Mouse (Mus musculus): Measurements from ENCODE around the gene Olfr10. TPM values are rescaled to one million over a fixed set of nuclear protein-coding genes. Genes with fewer than 3 reads are reported as not detected.
A peak's percentile ranks its signal among the peaks of the same experiment; 100 is the strongest.
"Not testable (repeated sequence)": the region's sequence is repeated elsewhere in the genome, so short reads cannot be mapped to it uniquely, and the experiment has no call there.

Olfr10 gene
- polyA plus RNA-seq, 1 experiment from 2014 or later = not detected

DNA sequence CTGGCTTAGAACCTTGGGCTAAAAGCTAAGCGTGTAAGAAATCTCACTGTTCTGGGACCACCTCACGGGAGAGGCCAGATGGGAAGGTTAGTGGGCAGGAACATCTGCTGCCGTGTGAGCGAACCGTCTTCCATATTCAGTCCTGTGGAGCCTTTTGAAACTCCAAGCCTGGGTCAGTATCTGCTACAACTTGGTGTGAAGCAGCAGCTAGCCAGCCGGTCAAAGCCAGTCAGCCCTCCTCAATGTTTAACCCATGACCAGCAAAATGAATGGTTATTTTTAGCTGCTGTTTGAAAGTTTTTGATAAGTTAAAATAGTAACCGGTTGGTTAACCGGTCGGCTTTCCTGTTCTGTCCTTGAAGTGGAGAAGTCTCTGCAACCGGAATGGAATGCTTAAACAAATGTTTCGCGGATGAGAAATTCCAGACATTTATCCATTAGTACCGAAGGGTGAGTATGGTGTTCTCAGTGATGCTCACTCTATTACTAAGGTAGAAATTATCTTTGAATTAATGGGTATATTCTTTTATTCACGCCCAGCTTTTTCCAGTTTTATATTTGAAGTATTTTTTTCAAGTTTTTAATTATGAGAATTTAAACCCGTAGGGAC is 36.5 kb upstream of the Olfr10 start:
- Histone ChIP-seq H3K36me3 (ENCODE audit: poor library complexity, severe bottlenecking) (peaks cover 13% of the 10 kb centered on the region; the same call in 1 of the 2 replicates), H3K4me1 (no peaks in the 10 kb centered on the region), H3K9ac (no peak overlapping the region), H3K4me2 (no peak overlapping the region), H3K27ac (no peak overlapping the region), H3K9me3 (replicated peaks) (no peaks in the 10 kb centered on the region), H3K4me3 (no peak overlapping the region), H3K27me3 (no peaks in the 10 kb centered on the region)
- ATAC-seq = no peak
- 86% methylated on average over 15 of the region's 15 CpGs for WGBS

DNA sequence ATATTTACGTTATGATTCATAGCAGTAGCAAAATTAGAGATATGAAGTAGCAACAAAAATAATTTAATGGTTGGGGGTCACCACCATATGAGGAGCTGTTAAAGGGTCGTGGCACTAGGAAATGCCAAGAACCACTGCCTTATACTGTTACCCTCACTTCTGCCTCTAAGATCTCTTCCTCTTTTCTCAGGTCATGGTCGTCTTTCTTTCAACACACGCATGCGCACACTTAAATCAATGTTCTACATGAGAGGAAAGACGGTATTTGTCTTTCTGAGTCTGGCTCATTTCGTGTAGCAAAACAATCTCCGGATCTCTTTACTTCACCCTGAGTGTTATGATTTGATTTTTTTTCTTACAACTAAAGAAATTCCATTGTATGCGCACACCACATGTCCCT is 34.8 kb upstream of the Olfr10 start:
- 96% methylated on average over 9 of the region's 9 CpGs for WGBS
- Histone ChIP-seq H3K36me3 (ENCODE audit: poor library complexity, severe bottlenecking) (no peaks in the 10 kb centered on the region), H3K4me3 (no peak overlapping the region), H3K27me3 (no peaks in the 10 kb centered on the region), H3K9me3 (replicated peaks) (no peaks in the 10 kb centered on the region), H3K4me2 (no peak overlapping the region), H3K27ac (no peak overlapping the region), H3K4me1 (no peaks in the 10 kb centered on the region), H3K9ac (no peak overlapping the region)
- no peak for ATAC-seq

DNA sequence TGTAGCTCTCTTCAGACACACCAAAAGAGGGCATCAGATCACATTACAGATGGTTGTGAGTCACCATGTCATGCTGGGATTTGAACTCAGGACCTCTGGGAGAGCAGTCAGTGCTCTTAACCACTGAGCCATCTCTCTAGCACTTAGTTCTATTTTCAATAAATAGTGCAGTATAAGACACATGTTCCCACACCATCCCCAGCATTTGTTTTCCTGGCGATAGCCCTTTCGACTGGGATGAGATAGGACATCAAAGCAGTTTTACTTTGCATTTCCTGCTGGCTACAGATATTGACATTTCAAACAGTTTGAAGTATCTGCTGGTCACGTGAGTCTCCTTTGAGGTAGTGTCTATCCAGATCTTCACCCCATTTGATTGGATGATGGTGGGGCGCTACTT is 34.2 kb upstream of the Olfr10 start:
- Histone ChIP-seq H3K4me2 (no peak overlapping the region), H3K27ac (no peak overlapping the region), H3K4me3 (no peak overlapping the region), H3K9me3 (replicated peaks) (no peaks in the 10 kb centered on the region), H3K36me3 (ENCODE audit: poor library complexity, severe bottlenecking) (no peaks in the 10 kb centered on the region), H3K27me3 (no peaks in the 10 kb centered on the region), H3K9ac (no peak overlapping the region), H3K4me1 (no peaks in the 10 kb centered on the region)
- no peak for ATAC-seq
- WGBS = 90% methylated on average over 4 of the region's 4 CpGs

DNA sequence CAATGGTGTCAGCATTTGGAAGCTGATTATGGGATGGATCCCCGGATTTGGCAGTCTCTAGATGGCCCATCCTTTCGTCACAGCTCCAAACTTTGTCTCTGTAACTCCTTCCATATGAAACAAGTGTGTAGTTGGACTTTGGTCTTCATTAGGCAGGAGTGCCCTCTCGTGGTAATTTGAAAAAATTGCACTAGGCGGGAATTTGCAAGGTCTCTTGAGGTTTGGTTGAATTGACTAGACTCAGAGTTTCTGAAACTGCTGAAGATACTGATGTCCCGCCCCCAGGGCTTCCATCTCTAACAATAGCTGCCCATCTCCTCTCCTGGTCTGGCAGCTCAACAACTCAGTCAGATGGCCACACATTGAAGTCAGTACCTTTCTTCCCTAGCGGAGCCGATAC is 33.2 kb upstream of the Olfr10 start:
- H3K4me3 ChIP-seq = no peak overlapping the region
- H3K4me1 ChIP-seq = no peaks in the 10 kb centered on the region
- ATAC-seq = peak; percentile 65
- no peak overlapping the region for H3K27ac ChIP-seq
- 29% methylated on average over 7 of the region's 7 CpGs for WGBS
- H3K9me3 ChIP-seq (replicated peaks) = no peaks in the 10 kb centered on the region
- H3K27me3 ChIP-seq = no peaks in the 10 kb centered on the region
- H3K9ac ChIP-seq = no peak overlapping the region
- H3K36me3 ChIP-seq (ENCODE audit: poor library complexity, severe bottlenecking) = no peaks in the 10 kb centered on the region
- no peak overlapping the region for H3K4me2 ChIP-seq

- Histone ChIP-seq H3K36me3 (ENCODE audit: poor library complexity, severe bottlenecking) (no peaks in the 10 kb centered on the region), H3K4me2 (no peak overlapping the region), H3K4me3 (no peak overlapping the region), H3K27me3 (no peaks in the 10 kb centered on the region), H3K27ac (no peak overlapping the region), H3K9me3 (replicated peaks) (no peaks in the 10 kb centered on the region), H3K9ac (no peak overlapping the region), H3K4me1 (no peaks in the 10 kb centered on the region)
- no peak for ATAC-seq
- 78% methylated on average over 11 of the region's 11 CpGs for WGBS
Measured at GRCm38 (mm10) chr11:49273834-49274519, 30.6 kb upstream of the Olfr10 start.

DNA sequence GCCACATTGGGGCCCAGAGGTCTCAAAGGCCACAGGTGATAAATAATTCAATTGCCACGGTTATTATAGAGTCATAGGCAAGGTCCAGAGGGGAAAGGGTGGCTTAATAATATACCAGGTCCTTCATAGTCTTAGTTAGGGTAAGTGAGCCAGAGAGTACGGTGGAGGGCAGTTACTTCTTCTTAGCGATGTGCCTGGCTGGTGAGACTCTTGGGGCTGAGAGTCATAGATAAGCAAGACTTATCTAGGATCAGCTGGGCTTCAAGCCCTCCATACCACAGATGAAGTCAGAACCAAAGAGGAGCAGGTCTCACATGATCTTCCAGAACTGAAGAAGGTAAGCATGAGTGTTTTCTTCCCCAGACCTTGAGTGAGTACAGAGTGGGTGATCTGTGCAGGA is 26.3 kb upstream of the Olfr10 start, which contains the start of gene Olfr1393:
TSS of gene Olfr1393 (plus strand) at position 83 of the 400 bp plus-strand sequence.
- Histone ChIP-seq H3K9ac (no peak within 1 kb of the TSS), H3K27me3 (no peaks in the 10 kb centered on the region), H3K4me1 (no peaks in the 10 kb centered on the region), H3K4me2 (no peak within 1 kb of the TSS), H3K36me3 (ENCODE audit: poor library complexity, severe bottlenecking) (no peaks in the 10 kb centered on the region), H3K27ac (no peak within 1 kb of the TSS), H3K4me3 (no peak within 1 kb of the TSS), H3K9me3 (replicated peaks) (no peaks in the 10 kb centered on the region)
- WGBS = 88% methylated on average over 3 of the region's 3 CpGs
- ATAC-seq = no peak

DNA sequence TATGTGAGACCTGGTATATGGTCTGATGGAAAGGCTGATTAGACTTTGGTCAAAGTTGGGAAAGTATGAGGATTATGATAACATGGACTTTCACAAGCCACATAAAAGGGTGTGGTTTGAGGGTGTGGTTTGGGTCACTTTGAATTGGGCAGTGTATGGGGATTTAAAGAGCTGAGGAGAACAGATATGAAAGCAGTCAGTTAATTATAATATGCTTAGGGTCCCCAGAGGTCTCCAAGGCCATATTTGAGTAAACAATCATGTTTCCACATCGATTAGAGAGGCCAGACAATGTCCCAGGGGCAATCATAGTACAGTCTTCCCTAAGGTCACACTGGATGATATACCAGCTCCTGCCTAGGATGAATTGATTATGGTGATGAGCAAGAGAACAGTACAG is 19.6 kb upstream of the Olfr10 start, which contains the start of gene Olfr1392:
TSS of gene Olfr1392 (plus strand) at position 301 of the 400 bp plus-strand sequence.
- ATAC-seq; H3K9ac ChIP-seq; H3K27ac ChIP-seq; H3K36me3 ChIP-seq (ENCODE audit: poor library complexity, severe bottlenecking); H3K27me3 ChIP-seq; H3K4me1 ChIP-seq; H3K4me3 ChIP-seq; H3K4me2 ChIP-seq; H3K9me3 ChIP-seq (replicated peaks): not testable (repeated sequence)
- 62% methylated on average over 1 of the region's 1 CpGs for WGBS

DNA sequence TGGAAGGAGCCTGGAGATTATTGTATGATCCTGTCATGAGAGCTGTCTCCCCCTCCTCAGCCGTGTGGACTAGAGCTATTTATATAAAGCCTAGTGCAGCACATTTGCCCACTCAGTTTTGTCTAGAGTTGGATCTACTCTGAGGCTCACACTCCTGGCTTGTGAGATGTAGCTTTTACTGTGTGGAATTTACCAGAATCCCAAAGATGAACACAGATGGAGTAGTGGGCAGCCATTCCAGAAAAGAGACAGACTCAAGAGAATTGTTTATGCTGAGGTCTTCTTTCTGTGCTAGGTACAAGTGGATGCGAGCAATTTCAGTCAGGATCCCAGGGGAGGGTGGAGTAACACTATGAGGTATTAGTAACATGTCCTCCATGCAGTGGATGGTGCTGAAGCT is 17.3 kb upstream of the Olfr10 start:
- no peak for ATAC-seq
- WGBS = 80% methylated on average over 2 of the region's 2 CpGs
- H3K27ac ChIP-seq = no peak overlapping the region
- H3K27me3 ChIP-seq = no peaks in the 10 kb centered on the region
- no peaks in the 10 kb centered on the region for H3K4me1 ChIP-seq
- no peak overlapping the region for H3K4me2 ChIP-seq
- H3K36me3 ChIP-seq (ENCODE audit: poor library complexity, severe bottlenecking) = no peaks in the 10 kb centered on the region
- H3K9me3 ChIP-seq (replicated peaks) = no peaks in the 10 kb centered on the region
- no peak overlapping the region for H3K9ac ChIP-seq
- no peak overlapping the region for H3K4me3 ChIP-seq

DNA sequence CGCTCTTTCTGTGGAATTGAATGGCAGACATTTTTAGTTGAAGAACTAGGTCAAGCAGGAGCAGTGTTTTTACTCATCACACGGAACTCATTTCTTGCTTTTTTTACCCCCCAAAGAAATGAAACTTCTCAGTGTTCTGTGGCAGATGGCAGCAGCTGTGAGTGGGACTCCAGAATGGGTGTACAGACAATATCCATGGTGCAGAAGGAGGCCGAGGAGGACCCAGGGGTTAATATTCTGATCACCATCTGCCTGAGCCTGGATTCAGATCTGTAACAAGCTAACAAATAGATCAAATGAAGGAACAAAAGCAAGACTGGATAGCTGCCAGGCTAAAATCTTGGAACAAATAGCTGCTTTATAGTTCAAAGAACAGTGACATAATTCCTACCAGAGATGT is 11.8 kb upstream of the Olfr10 start:
- H3K36me3 ChIP-seq (ENCODE audit: poor library complexity, severe bottlenecking) = no peaks in the 10 kb centered on the region

GRCm38 (mm10) chr11:49308547-49308946 is 4.0 kb downstream of the Olfr10 start:
- H3K9me3 ChIP-seq (replicated peaks); ATAC-seq; H3K4me2 ChIP-seq; H3K27me3 ChIP-seq; H3K27ac ChIP-seq; H3K4me3 ChIP-seq; H3K36me3 ChIP-seq (ENCODE audit: poor library complexity, severe bottlenecking); H3K9ac ChIP-seq; H3K4me1 ChIP-seq: not testable (repeated sequence)
- 86% methylated on average over 5 of the region's 5 CpGs for WGBS

More for the DNA sequence above, 11.8 kb upstream of the Olfr10 start:
- Histone ChIP-seq H3K4me3 (no peak overlapping the region), H3K27me3 (no peaks in the 10 kb centered on the region), H3K9ac (no peak overlapping the region), H3K4me2 (no peak overlapping the region), H3K9me3 (replicated peaks) (no peaks in the 10 kb centered on the region), H3K27ac (no peak overlapping the region), H3K4me1 (no peaks in the 10 kb centered on the region)
- WGBS = 45% methylated on average over 3 of the region's 3 CpGs
- no peak; the same call in 1 of the 2 replicates for ATAC-seq

DNA sequence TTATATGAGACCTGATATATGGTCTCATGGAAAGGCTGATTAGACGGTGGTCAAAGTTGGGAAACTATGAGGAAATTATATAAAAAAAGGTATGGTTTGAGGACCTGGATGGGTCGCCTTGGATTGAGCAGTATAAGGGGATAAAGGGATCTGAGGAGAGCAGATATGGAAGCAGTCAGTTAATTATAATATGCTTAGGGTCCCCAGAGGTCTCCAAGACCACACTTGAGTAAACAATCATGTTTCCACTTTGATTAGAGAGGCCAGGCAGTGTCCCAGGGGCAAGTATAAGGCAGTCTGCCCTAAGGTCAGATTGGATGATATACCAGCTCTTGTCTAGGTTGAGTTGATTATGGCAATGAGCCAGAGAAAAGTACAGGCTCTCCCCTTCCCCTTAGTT is 17.9 kb downstream of the Olfr10 start, which contains the start of gene Olfr1391:
TSS of gene Olfr1391 (plus strand) at position 301 of the 400 bp plus-strand sequence.
- Histone ChIP-seq H3K4me1 (no peaks in the 10 kb centered on the region), H3K36me3 (ENCODE audit: poor library complexity, severe bottlenecking) (no peaks in the 10 kb centered on the region), H3K27ac (no peak within 1 kb of the TSS), H3K4me2 (no peak within 1 kb of the TSS), H3K27me3 (no peaks in the 10 kb centered on the region), H3K4me3 (no peak within 1 kb of the TSS), H3K9ac (no peak within 1 kb of the TSS), H3K9me3 (replicated peaks) (no peaks in the 10 kb centered on the region)
- no peak for ATAC-seq
- WGBS = 87% methylated on average over 2 of the region's 2 CpGs

DNA sequence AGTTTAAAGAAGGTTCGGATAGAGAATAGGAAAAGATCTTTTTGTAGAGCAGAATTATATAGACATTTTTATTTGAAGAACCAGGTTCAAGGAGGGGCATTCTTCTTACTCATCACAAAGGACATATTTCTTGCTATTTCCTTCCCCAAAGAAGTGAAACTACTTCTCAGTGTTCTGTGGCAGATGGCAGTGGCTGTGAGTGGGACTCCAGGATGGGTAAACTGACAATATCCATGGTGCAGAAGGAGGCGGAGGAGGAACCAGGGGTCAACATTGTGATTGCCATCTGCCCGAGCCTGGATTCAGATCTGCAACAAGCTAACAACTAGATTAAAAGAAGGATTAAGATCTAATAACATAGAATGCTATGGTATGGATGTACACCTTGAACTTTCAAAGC is 22.2 kb downstream of the Olfr10 start:
- H3K27me3 ChIP-seq = no peaks in the 10 kb centered on the region
- no peak overlapping the region for H3K27ac ChIP-seq
- no peak overlapping the region for H3K4me3 ChIP-seq
- no peak for ATAC-seq
- H3K4me1 ChIP-seq = no peaks in the 10 kb centered on the region
- H3K9me3 ChIP-seq (replicated peaks) = no peaks in the 10 kb centered on the region
- no peak overlapping the region for H3K4me2 ChIP-seq
- no peak overlapping the region for H3K9ac ChIP-seq
- no peaks in the 10 kb centered on the region for H3K36me3 ChIP-seq (ENCODE audit: poor library complexity, severe bottlenecking)
- 85% methylated on average over 3 of the region's 3 CpGs for WGBS
